Mouse (Mus musculus): ENCODE results near the gene Gm42674.

Gm42674 gene

GRCm38 (mm10) chr3:90623435-90624071 lies 21.8 kb downstream of the Gm42674 start:
- peak; percentile 69 for DNase-seq (ENCODE audit: low read depth, low spot score)

GRCm38 (mm10) chr3:90625496-90625895 lies 23.8 kb downstream of the Gm42674 start:
- DNase-seq (ENCODE audit: low read depth, low spot score) = no peak

DNA sequence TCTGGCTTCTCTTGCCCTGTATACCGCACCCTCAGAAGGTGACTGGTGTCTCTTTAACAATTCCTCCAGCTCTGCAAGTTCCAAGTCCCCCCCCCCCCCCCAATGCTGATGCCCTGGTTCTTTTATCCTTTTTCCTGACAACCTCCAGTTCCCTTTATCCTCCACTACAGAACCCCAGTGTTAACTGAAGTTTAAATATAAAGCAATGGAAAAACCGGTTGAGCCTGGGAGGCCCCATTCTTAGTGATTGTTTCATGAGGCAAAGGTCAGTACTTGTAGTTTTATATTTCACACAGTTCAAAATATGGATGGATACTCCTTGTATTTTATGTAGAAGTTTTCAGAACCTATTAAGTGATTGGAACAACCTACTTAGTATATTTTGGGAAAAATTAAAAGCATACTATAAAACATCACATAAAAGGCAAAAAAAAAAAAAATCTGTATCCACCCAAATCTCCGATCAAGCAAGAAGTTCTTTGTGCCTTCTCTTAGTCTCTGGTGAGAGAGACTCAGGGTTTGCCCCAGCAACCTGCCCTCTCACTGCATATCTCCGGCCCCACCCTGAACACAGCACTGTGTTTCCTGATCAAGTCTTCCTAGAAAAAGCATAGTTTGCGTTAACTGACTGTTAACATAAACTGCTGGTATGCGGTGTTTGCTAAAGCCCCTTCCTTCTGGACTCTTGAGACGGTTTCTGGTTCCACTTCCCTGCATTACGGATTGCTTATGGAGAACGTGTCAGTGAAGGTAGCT lies 24.7 kb downstream of the Gm42674 start:
- no peak for DNase-seq (ENCODE audit: low read depth, low spot score)

GRCm38 (mm10) chr3:90627366-90627765 lies 25.7 kb downstream of the Gm42674 start:
- no peak for DNase-seq (ENCODE audit: low read depth, low spot score)

GRCm38 (mm10) chr3:90627807-90628206 lies 26.1 kb downstream of the Gm42674 start:
- DNase-seq (ENCODE audit: low read depth, low spot score) = no peak

GRCm38 (mm10) chr3:90629298-90629697 lies 27.6 kb downstream of the Gm42674 start:
- no peak for DNase-seq (ENCODE audit: low read depth, low spot score)

DNA sequence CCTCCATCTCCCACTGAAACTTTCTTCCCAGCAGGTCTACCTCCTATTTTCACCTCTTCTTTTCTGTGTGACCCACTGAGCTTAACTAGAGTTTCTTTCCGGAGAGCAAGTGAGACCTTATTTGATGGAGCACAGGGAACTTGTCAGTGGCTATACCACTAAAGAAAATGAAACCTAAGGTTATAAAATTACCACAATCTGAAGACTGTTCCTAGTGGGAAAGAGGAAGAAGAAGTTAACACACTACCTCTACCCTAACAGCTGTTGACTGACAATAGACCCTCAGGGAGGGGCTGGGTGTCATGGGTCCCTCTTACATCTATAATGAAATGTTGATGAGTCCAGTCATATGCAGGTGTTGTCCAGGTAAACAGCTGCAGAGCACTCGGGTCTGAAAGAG lies 30.3 kb downstream of the Gm42674 start:
- DNase-seq (ENCODE audit: low read depth, low spot score) = no peak

DNA sequence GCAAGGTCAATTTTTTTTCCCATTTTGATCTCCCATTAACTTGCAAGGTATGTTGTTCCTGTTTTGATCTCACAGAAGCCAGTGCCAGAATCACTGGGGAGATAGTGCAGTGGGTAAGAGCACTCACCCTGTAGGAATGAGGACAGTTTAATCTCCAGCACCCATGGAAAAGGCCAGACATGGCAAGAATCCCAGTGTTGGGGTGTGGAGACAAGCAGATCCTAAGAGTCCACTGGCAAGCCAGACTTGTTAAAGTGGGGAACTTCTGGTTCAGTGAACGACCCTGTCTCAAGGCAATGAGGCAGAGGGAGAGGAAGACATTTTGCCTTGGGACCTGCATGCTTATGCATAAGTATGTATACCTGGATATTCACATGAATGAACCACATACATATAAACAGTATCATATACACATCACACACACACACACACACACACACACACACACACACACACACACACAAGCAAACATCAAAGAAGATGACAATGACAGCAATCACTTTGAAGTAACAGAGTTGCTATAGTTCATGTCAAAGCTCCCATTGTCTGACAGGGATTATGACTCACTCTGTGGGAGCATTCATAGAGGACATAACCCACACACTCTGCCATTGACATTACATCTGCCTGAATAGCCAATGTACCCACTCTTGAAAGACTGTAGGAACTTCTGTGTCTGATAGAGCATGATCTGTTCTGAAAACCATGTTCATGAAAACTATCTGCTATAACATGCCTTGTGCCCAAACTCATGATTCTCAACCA lies 37.0 kb downstream of the Gm42674 start:
- no peak for DNase-seq (ENCODE audit: low read depth, low spot score)

GRCm38 (mm10) chr3:90639511-90640154 lies 37.9 kb downstream of the Gm42674 start:
- peak; percentile 26 for DNase-seq (ENCODE audit: low read depth, low spot score)

DNA sequence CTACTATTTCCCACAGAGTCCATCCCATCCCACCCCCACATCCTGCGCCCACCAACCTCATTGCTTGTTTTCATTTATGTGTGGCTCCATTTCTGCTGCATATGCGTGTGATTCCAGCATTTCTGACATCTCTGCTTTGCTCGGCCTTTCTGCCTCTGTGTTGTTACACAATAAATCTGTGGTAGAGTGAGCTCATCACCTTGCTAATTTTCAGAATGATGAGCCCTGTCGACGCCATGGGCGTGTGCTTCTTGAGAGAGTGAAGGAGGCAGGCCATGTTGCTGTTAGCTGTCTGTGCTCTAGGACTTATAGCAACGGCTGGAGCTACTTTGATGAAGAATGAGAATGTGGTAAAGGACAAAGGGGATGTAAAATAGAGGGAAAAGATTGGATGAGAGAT lies 39.3 kb downstream of the Gm42674 start:
- no peak for DNase-seq (ENCODE audit: low read depth, low spot score)

- DNase-seq (ENCODE audit: low read depth, low spot score) = peak; percentile 25
Measured at GRCm38 (mm10) chr3:90644220-90644619, 42.5 kb downstream of the Gm42674 start.

- DNase-seq (ENCODE audit: low read depth, low spot score) = no peak
Measured at GRCm38 (mm10) chr3:90647291-90647690, 45.6 kb downstream of the Gm42674 start.

DNA sequence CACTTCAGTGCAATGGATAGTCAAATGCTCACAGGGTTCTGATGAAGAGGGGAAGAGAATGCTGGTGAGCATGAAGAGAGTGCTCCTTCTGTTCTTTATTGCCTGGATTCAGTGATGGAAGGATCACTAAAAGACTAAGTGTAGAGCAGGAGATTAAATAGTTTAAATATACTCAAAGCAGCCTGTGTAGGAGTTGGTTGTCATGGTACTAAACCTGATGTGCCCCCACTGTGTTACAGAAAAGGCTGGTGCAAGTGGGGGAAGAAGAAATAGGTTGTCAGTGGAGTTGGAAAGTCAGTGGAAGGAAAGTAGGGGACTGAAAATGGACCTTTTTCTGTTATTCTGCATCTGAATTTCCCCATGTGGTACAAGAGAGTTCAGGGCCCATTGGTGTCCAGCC lies 47.3 kb downstream of the Gm42674 start:
- DNase-seq (ENCODE audit: low read depth, low spot score) = no peak

- no peak for DNase-seq (ENCODE audit: low read depth, low spot score)
Measured at GRCm38 (mm10) chr3:90649832-90650231, 48.1 kb downstream of the Gm42674 start.

- peak; percentile 79 for DNase-seq (ENCODE audit: low read depth, low spot score)
Measured at GRCm38 (mm10) chr3:90652878-90653508, 51.3 kb downstream of the Gm42674 start.

GRCm38 (mm10) chr3:90653717-90654116 lies 52.0 kb downstream of the Gm42674 start, which contains the start of gene S100a7a:
TSS of gene S100a7a (plus strand) at chr3:90654017.
- DNase-seq (ENCODE audit: low read depth, low spot score) = no peak
